Mouse (Mus musculus): ENCODE results near the gene Rnf216.

GRCm38 (mm10) chr5:143103231-143103630, 9.6 kb downstream of the Rnf216 start:
- TF ChIP-seq CTCF (IDR thresholded peaks at IDR 0.05; ENCODE audit: low read depth) (no peak), EP300 (IDR thresholded peaks at IDR 0.05; ENCODE audit: low read depth) (no peak)
